Mouse (Mus musculus): ENCODE measurements around the gene Bbs2.
"Not testable (repeated sequence)": the region's sequence is repeated elsewhere in the genome, so short reads cannot be mapped to it uniquely, and the experiment has no call there.

Gene Bbs2

DNA sequence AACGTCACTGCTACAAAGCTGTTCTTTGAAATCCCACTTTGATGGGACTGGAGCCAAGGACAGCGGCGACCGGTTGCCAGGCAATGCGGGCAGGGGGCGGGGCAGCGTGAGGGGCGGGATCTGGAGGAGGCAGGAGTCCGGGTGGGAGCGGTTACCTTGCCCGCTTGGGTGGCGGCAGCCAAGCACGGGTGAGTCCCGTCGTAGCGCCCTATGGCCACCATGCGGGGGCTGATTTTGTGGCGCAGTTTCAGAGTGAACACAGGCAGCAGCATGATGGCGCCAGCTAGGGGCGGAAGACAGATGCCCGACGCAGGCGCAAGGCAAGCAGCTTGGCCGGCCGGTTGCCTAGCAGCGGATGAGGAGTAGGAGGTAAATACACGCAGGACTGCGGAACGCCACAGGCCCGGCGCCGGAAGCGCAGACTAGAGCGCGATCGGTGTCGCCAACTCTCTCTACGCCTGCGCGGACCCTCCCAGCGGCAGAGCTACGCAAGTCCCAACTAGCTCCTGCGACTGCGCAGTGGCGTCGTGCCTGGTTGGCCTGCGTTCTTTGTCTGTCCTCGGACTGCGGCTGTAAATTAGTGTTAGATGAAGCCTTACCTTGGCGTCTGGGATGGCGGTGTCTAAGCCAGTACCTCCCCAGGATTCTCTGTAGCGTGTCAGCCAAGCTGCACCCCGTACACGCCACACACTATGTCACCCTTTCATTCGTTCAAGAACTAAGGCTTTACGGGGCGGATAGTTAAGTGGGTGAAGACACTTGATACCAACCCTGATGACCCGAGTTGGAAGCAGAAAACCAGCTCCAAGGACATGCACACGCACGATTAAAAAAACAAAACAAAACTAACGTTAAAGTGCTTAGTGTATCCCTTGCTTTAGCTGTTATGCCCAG, at the start of gene Bbs2:
Bbs2 (minus strand) TSS at position 848 of the 894 bp plus-strand sequence.
- peak; percentile 98 for DNase-seq

DNA sequence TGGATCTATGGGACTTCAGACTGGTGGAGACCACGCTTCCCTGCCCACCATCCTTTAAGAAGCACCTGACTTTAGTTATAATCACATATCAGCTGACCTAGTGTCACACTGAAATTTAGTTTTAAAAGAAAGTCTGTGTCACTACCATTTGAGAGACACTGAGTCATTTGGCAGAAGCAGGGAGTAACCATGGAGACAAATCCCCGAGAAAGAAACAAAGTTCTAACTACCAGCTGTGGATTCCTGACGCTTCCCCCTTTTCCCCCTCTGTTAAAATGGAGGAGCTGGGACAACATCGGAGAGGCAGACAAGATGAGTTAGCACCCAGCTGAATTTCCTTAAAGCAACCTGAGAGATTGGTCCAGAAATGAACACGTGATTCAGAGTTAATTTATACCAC, 49.5 kb upstream of the Bbs2 start:
- DNase-seq: no peak

DNA sequence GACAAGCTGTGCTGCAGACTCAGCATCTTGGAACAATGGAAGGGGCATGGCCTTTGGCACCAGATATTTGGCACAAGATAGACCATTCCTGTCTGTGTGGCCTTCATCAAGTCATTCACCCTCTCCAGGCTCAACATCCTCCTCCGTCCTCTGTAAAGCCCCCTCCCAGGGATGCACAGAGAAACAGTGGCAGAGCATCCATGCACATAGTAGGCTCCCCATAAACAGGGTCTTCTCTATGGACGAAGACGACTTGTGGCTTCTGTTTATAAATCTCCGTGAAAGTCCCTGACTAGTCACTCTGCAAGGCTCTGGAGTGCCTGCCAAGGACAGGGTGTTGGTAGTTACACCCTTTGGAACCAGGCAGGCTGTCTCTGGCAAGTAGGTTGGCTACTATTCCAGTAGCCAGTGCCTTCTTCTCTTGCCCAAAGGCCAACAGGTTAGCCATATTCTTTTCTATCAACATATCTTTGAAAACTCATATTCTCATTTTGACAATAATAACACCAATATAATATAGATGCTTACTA, 41.6 kb upstream of the Bbs2 start:
- no peak for DNase-seq

DNA sequence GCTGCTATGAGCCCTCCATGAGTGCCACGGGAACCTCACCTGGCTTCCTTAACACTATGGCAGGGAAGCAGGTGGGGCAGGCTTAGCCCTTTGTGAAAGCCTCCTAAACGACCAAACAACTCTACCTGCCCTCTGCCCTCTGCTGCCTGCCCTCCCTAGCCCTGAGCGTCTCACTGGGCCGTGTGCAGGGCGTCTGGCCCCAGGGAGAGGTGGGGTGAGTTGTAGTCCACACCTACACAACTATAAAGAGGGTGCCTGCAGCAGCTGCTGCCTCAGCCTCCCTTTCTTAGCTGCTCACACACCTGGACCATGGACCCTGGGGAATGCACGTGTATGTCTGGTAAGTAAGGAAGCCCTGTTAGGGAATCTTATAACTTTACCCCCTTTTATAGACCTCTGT, 38.2 kb upstream of the Bbs2 start, which contains the start of gene Mt4:
Mt4 (plus strand) TSS at position 265 of the 400 bp plus-strand sequence.
- no peak for DNase-seq

GRCm38 (mm10) chr8:94136192-94136591, 37.5 kb upstream of the Bbs2 start:
- DNase-seq: no peak

- no peak for DNase-seq
These were observed 36.8 kb upstream of the Bbs2 start for GRCm38 (mm10) chr8:94135556-94135955.

DNA sequence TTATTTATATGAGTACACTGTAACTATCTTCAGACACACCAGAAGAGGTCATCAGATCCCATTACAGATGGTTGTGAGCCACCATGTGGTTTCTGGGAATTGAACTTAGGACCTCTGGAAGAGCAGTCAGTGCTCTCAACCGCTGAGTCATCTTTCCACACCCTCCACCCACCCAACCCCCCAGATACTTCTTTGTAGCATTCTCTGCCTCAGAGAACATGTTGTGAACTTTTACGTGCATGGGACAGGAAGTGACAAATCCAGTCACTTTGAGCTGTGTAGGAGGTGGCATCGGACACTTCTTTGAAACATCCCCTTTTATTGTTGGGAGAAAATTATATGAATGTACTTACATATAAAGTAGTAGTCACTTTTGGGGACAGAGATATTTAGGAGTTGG, 35.9 kb upstream of the Bbs2 start:
- not testable (repeated sequence) for DNase-seq

GRCm38 (mm10) chr8:94132096-94132495, 33.4 kb upstream of the Bbs2 start:
- no peak for DNase-seq

- DNase-seq: no peak
These were observed 31.4 kb upstream of the Bbs2 start for GRCm38 (mm10) chr8:94130126-94130525.

GRCm38 (mm10) chr8:94129133-94129789, 30.5 kb upstream of the Bbs2 start:
- DNase-seq: no peak

- DNase-seq: no peak
These were observed 29.0 kb upstream of the Bbs2 start for GRCm38 (mm10) chr8:94127711-94128110.

- DNase-seq: no peak
These were observed 24.2 kb upstream of the Bbs2 start for GRCm38 (mm10) chr8:94122711-94123468.

DNA sequence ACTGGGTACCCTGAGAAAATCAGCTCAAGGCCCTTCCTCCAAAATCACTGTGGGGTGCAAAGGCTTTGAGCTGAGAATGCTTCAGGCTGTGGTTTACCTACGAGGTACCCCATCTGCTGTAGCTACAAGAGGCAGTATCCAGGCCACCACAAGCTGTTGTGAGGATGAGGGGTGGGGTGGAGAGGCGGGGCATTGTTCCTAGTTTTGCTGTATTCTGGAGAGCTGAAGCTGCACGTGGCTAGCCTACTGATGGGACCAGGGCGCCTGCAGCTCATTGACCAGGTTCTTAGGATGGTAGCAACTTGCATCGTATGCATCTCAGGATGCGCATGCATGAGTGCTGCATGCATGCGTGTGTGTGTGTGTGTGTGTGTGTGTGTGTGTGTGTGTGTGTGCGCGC, 22.9 kb upstream of the Bbs2 start:
- no peak for DNase-seq

DNA sequence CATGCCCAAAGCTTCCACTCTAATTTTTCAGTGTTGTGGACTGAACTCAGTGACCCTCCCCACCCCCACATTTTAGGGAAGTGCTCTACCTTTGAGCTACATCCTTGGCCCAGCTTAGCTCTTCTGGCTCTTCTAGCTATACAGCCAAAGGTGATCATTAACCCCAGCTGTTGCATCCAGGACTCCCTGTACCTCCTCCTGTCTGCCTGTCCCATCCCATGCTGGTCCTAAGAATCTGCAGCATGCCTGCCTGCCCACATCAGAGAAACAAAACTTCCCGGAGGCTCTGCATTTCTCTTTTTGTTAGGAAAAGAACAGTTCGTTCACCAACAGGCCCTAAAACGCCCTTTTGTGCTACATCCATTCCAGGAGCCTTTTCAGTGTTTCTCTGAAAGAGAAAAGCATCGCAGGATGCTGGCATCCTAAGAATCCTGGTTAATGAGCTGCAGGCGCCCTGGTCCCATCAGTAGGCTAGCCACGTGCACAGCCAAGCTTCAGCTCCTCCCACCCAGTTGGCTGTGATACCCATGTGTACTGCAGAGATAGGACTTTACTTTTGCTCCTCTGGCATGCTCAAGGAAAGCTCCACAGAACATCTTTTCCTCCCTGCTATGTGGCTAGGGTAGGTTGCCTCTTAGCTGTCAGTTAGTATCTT, 20.2 kb upstream of the Bbs2 start:
- DNase-seq: peak; percentile 75

DNA sequence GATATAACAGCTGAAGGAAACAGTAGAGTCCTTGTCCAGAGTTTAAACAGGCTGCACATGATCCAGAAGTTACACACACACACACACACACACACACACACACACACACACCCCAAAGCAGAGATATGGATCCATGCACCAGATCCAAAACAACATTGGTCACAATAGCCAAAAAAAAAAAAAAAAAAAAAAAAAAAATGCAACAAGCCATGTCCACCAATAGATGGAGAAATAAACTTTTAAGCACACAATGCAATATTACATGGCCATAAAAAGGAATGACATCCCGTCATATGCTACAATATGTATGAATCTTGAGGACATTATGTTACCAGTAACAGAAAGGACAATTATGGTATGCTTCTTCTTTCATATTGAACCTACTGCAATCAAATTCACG, 15.2 kb upstream of the Bbs2 start:
- DNase-seq: no peak

GRCm38 (mm10) chr8:94113435-94113834, 14.7 kb upstream of the Bbs2 start:
- no peak for DNase-seq

GRCm38 (mm10) chr8:94110526-94111177, 11.9 kb upstream of the Bbs2 start:
- DNase-seq: peak; percentile 52

DNA sequence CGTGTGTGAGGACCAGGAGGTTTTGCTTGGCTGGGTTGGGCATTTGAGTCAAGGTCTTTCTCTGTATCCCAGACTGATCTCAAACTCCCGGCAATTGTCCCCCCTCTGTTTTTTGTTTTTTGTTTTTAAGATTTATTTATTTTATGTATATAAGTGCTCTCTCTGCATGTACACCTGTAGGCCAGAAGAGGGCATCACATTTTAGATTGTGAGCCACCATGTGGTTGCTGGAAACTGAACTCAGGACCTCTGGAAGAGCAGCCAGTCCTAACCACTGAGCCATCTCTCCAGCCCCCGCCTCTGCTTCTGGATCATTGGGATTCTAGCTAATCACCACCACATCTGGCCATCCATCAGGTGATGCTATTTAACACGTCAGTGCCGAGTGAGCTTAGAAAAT, 11.1 kb upstream of the Bbs2 start:
- peak; percentile 20 for DNase-seq

GRCm38 (mm10) chr8:94109396-94109795, 10.7 kb upstream of the Bbs2 start:
- peak; percentile 86 for DNase-seq

DNA sequence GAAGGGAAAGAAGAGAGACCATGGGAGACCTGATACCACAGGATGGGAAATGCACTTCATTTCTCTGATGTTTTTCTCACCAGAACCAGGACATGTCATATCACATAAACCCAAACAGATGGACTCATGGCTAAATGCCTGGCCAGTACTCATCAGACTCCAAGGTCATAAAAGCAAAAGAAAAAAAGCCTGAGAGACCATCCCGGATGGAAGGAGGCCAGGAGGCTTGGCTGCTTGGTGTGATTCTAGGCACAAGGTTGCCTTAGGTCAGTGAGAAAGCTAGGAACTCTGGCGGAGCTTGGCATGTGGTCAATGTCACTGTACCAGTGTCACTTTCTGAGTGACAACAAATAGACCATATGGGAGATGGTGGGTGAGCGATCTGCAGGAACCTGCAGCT, 9.1 kb upstream of the Bbs2 start:
- DNase-seq: no peak

DNA sequence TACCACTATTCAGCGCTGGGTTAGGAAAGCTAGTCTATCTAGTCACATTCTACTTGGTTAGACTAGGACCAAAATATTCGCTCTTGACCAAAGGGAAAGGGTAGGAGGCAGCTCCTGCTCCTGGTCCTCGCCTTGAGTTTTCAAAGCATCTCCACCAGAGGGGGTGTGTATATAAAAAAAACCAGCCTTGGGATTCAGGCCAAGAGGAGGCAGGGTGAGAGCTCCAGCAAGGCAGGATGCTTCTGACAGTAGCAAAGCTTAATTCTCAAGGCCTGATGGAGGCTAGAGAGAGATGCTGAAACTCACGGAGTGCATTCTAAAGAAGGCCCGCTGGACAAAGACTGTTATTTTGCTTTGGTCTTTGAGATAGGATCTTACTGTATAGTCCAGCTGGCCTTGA, 5.4 kb upstream of the Bbs2 start:
- DNase-seq: no peak

DNA sequence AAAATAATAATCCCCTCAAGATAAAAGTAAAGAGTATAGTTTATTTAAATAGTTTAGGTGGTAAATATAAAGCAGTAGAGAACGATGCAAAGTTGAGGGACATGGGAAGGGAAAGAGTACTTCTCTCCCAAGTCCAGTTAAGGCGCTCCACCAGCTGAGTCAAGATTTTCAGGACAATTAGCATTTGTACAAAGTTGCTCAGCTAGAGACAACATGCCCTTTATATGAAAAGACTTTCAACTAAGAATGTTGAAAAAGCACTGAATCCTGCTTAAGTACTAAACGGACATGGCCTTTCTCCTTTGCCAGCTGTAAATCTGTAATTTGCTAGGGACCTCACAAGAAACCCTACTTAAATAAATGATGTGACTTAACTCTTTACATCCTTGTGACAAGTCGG, 268 bp upstream of the Bbs2 start:
- DNase-seq: no peak
